Mouse (Mus musculus) spleen, adult 12 weeks (tissue): ENCODE data around the gene B2m.
"Not testable (repeated sequence)": the region's sequence is repeated elsewhere in the genome, so short reads cannot be mapped to it uniquely, and the experiment has no call there.

Experiments
- DNase-seq: peaks from one replicate; pipeline ENCODE4 v3.0.0; 2022; ENCODE audit warnings: low spot score

B2m gene

GRCm38 (mm10) chr2:122147508-122148241 lies at the start of gene B2m:
TSS of gene B2m (plus strand) at chr2:122147686.
- DNase-seq: peak; percentile 88

- not testable (repeated sequence) for DNase-seq
These were observed 49.8 kb upstream of the B2m start for GRCm38 (mm10) chr2:122097686-122098085.

GRCm38 (mm10) chr2:122102070-122102469 lies 45.4 kb upstream of the B2m start:
- DNase-seq: no peak

GRCm38 (mm10) chr2:122108101-122108500 lies 39.4 kb upstream of the B2m start:
- DNase-seq: no peak

GRCm38 (mm10) chr2:122109714-122110113 lies 37.8 kb upstream of the B2m start:
- DNase-seq: no peak

- no peak for DNase-seq
These were observed 30.6 kb upstream of the B2m start for GRCm38 (mm10) chr2:122116888-122117287.

GRCm38 (mm10) chr2:122117961-122118958 lies 29.2 kb upstream of the B2m start, which contains the start of gene Spg11:
TSS of gene Spg11 (minus strand) at chr2:122118386.
- DNase-seq: peak; percentile 93

GRCm38 (mm10) chr2:122125680-122126572 lies 21.6 kb upstream of the B2m start:
- DNase-seq: no peak

GRCm38 (mm10) chr2:122126765-122127347 lies 20.6 kb upstream of the B2m start:
- DNase-seq: no peak

GRCm38 (mm10) chr2:122127635-122128034 lies 19.9 kb upstream of the B2m start:
- DNase-seq: no peak

GRCm38 (mm10) chr2:122132078-122132477 lies 15.4 kb upstream of the B2m start:
- no peak for DNase-seq

- no peak for DNase-seq
These were observed 14.9 kb upstream of the B2m start for GRCm38 (mm10) chr2:122132618-122133017.

GRCm38 (mm10) chr2:122137839-122138465 lies 9.5 kb upstream of the B2m start:
- DNase-seq: peak; percentile 53

GRCm38 (mm10) chr2:122140815-122141214 lies 6.7 kb upstream of the B2m start:
- DNase-seq: no peak

- no peak for DNase-seq
These were observed 6.0 kb upstream of the B2m start for GRCm38 (mm10) chr2:122141332-122141967.

GRCm38 (mm10) chr2:122143111-122143510 lies 4.4 kb upstream of the B2m start:
- DNase-seq: no peak

GRCm38 (mm10) chr2:122145756-122146155 lies 1.7 kb upstream of the B2m start:
- DNase-seq: no peak

- peak; percentile 39 for DNase-seq
These were observed 799 bp upstream of the B2m start for GRCm38 (mm10) chr2:122146687-122147086.

- DNase-seq: peak; percentile 66
These were observed 894 bp downstream of the B2m start for GRCm38 (mm10) chr2:122148242-122148917.

GRCm38 (mm10) chr2:122149316-122149715 lies 1.8 kb downstream of the B2m start:
- DNase-seq: no peak
